Mouse (Mus musculus) megakaryocyte, embryonic 14.5 days (primary cell): Measurements from ENCODE around the gene Dact1.

ENCODE experiments used
- FLI1 ChIP-seq: IDR thresholded peaks from 2 replicates; pipeline ENCODE4 v1.6.1; 2012; ENCODE audit warnings: low read length, inconsistent platforms, mixed read lengths
- GATA1 ChIP-seq: IDR thresholded peaks from 3 replicates; pipeline ENCODE4 v1.6.1; 2012; ENCODE audit warnings: mixed read lengths, low read length, inconsistent platforms, borderline replicate concordance

DNA sequence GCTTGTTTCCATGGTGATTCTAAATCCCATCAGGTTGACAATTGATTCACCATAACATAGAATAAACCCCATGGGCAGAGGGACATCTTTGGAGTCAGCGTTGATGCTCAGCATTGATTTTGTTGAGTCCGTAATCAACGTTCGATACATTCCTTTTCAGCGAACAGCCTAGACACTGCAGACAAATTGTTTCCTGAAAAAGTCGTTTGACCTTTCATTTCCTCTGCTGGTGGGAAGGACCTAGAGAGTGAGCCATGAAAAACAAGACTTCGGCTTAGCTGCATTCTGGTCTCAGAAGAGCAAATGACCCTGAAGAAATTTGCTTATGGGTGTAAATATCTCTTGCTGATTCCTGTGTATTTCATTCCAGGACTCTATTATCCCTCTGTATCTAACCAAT is 55.5 kb downstream of the Dact1 start:
- TF ChIP-seq GATA1: no peak
- no peak for TF ChIP-seq FLI1
